Mouse (Mus musculus) natural killer cell, adult 2 months (primary cell): ENCODE results near the gene Eef1a2.

ENCODE experiments used
- DNase-seq, 2 experiments: peaks; one replicate each; pipeline ENCODE4 v3.0.0; 2022; ENCODE audit warnings: low spot score in 2 of 2

Eef1a2 gene

DNA sequence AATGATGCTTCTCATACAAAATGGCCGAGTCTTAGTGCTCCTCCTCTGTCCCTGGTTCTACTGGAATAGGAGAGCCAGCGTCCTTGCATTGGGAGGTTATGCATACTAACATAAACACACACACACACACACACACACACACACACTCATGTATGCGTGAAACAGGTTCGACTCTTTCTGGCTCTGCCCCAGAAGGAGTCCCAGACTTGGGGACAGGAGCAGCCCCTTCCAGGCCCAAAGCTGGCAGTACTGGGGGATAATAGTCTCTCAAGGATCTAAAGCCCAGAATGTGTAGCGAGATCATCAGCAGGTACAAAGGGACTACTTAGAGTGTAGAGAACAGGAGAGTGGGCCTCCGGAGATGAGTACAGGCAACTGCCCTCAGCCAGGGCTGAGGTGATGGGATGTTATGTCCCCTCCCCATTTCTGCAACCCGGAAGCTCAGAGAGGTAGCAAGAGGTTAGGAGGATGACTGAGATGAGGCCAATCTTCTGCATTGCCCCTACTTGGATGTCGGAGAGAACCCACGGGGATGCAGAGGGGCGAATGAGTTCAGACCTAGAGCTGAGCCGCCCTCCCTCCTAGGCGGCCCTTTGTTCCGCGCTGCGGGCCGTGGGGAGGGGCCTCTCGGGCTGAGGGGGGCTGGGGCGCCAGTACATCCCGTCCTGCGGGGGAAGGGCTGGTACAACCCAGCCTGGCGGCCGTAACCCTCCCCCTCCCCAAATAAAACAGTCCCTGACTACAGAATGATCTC lies 22.8 kb downstream of the Eef1a2 start:
- DNase-seq, result no peak

DNA sequence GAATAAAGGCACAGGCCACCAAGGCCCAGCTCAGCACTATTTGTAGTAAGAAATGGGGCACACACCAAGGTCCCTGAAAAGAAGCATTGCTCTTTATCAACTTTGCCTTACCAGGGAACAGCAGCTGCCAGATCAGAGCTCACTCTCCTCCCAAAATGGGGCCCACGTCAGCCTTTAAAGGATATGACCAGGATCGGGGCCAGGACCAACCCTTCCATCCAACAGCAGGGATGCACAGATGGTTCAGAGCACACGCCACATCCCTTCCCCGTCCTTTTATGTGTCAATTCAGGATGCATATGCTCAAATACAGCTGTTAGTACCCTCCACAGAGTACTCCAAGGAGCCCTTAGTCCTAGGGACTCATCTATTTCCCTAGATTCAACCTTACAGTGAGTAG lies 26.6 kb downstream of the Eef1a2 start:
- DNase-seq, result no peak

DNA sequence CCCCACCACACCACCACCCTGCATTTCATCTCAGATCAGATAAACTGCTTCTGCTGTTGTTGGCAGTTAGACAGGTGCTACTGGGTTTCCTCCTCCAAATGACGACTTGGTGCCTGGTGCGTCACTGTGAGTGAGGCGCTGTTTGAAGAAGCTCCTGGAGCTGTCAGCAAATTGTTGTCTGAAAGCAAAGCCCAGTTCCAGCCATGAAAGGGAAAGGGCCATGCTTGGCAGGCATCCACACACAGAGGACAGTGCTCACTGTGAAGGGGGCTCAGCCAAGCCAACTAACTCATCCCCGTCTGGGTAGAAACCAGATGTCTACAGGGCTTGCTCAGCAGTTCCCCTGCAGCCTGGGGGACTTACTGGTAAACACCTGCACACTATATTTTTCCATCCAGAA lies 27.9 kb downstream of the Eef1a2 start:
- no peak for DNase-seq

DNA sequence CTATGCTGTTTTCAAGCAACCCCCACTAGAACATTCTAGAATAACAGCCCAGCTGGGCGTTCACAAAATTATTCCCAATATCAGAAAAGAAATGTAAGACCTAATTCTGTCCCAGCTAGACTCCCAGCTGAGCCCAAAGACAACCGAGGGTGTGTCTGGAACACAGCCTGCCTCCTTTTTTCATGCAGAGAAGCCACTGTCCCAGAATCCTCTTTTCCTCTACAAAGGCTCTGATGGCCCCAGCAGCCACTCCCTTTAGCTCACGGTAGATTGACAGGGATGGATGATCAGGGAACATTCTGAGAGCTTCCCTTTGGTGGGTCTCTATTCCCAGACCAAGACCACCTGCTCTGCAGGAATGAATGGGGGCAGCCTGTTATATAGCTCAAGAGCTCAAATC lies 29.0 kb downstream of the Eef1a2 start:
- no peak for DNase-seq

DNA sequence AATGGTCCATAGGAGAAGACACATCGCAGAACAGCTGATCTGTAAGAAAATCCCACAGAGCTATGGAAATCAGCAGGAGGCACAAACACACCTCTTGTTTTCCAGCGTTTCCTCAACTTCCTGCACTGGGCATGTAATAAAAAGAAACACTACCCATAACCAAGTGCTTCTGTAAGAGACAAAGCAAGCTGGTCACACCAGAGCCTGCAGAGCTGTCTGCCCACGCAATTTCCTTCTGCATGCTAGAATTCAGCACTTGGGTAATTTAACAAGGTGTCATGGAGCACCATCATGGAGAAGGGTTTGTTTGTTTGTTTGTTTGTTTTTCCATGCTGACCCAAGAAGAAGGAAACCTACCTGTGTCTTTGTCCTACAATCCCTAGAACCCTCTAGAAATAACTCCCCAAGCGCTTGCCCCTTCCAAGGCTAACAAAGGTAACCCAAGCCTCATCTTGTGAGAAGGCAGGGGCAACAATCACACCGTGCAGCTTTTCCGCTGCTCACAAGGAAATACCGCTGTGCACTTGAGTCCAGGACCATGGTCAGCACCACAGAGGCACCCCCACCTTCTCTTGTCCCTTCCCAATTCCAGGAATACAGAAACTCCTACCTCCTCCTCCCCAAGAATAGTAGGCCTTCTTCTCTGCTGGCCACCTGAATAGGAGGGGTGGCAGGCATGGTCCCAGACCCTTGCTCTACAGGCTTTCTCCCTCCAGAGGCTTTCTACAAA lies 30.9 kb downstream of the Eef1a2 start:
- no peak for DNase-seq

DNA sequence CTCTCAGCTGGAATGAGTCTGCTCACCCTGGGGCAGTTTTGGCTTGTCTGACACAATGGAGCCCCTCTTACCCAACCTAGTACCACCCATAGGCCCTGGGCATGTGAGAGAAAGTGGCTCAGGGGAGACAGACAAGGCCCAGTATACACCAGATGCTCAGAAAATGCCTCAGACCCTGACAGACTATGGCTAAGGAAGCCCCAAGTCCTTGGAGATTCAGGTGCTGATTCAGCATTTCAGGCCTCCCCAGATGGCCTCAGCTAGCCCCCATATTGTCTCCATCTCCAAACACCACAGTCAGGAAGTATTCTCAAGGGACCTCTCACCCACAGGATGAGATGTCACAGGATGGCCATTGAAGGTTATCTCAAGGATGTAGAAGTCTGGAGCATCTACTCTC lies 34.2 kb downstream of the Eef1a2 start:
- no peak for DNase-seq

DNA sequence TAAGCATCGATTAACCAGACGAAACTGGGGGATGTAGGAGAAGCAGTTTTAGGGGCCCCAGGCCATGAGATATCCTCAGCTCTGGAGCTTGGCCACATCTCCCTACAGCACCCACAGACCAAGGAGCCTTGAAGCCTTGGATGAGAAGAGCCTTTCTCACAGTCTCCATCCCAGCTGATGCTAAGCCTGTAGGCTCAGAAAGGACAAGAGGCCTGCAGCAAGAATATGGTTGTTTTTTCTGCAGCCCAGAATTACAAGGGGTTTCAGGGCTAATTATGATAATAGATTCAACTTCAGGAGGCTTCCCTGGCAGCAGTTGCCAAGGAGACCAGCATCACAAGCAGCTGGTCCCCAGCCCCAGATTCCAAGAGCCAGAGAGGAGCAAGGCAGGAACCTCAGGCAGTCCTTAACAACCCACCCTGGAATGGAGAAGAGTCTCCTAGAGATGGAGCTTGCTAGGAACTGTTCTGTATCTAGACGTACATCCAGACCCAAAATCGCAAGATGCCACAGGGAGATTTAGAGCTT lies 35.8 kb downstream of the Eef1a2 start:
- no peak for DNase-seq

DNA sequence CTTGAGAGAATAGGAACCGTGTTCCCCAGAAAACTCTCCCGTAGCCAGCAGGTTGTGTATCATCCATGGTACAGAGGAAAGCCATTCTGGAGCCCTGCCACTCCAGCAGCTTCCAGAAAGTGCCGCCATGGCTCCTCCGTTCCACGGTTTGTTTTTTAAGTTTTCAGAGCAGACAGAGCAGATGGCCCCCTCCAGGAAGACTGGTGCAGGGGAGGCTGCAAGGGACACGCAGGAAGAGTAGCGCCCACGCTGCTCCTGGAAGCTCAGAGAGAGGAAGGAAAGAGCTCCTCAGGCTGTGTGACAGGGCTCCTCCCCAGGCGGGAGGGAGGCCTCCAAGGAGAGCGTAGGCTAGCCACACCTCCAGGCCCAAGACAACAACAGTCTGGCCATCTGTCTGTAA lies 36.9 kb downstream of the Eef1a2 start:
- DNase-seq, result no peak

DNA sequence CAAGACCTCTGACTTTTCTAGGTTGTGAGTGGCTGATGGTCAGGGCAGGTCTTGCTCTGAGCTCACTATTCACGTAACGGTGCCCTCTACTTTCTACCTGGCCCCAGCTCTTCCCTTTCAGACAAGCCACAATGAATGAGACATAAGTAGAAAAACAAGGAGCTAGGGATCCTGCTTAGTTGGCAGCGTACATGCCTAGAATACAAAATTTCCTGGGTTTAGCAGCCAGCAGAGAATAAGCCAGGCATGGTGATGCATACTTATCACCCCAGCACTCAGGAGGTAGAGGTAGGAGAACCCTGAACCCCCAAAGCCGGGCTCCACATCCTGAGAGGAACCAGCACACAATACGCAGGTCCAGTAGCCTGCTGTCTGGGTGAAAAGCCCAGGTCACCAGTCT lies 40.4 kb downstream of the Eef1a2 start:
- no peak for DNase-seq

DNA sequence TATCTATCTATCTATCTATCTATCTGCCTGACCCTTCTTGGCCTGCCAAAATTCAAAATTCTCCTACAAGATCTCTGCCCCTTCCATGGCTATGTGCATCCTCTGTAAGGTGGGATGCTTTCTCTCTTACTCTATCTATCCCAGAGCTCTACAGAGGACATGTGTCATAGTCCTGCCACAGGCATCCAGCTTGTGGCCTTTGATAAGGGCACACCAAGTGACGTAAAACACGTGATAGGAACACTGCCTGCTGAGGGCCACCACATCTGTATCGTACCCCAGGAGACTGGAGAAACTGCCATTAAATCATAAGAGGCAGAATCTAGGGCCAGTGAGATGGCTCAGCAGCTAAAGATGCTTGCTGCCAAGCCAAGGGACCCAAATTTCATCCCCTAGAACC lies 41.4 kb downstream of the Eef1a2 start:
- no peak for DNase-seq

DNA sequence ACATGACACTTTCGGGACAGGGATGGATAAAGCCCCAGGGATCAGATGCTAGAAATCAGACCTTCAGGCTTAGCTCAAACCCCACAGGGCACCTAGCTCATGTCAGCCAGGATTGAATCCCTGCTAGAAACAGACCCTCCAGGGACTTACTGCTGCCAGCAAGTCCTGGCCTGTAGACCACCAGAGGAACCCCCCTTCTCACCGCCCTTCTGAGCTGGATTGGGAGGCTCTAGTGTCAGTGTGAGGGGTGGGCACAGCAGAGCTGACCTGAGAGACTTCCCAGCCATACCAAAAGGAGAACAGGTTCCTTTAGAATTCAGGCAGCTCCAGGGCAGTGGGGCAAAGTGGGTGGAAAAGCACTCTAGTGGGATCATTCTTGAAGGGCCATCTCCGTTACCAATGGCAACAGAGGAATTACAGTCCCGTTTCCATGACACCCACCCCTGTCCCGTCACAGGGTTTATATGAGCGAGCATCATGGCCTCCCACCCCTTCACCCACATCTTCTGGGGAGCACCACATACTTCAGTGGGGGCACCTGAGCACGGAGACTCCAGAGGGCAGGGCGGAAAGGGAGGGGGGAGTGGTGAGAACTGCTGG lies 43.0 kb downstream of the Eef1a2 start:
- DNase-seq, result no peak

DNA sequence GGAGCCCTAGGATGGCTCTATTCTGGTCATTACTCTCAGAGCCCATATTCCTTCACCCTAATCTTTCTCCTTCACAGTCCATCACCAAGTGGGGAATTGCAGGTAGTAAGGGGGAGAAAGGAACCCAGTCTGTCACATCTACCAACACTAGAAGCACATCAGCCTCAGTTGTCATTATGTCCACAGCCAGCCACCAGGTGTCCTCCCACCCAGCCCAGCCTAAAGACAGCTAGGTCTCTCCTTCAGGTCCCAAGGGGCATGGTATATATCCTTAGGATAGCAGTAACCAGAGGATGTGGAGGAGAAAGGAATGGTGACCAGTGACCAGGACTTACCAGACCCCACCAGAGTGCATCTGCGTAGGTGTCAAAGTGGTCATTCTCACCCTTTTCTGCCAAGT lies 45.1 kb downstream of the Eef1a2 start:
- DNase-seq, result no peak

DNA sequence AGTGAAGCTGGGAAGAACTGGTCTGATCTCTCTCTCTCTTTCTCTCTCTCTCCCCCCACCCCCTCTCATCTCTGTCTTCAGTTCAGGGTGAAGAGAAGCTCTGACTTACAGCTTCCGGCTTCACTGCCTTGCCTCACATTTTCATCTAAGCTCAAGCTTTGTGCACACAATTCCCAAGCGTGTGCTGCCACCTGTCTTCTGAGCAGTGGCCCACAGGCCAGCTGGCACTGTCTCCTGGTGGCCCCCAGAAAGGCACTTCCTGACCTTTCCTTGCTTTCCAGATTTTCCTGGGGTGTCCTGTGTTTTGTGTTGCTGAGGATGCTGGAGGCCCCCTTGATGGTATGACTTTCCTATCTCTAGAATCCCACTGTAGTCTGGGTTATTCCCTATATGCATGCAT lies 52.7 kb downstream of the Eef1a2 start:
- DNase-seq, result no peak

DNA sequence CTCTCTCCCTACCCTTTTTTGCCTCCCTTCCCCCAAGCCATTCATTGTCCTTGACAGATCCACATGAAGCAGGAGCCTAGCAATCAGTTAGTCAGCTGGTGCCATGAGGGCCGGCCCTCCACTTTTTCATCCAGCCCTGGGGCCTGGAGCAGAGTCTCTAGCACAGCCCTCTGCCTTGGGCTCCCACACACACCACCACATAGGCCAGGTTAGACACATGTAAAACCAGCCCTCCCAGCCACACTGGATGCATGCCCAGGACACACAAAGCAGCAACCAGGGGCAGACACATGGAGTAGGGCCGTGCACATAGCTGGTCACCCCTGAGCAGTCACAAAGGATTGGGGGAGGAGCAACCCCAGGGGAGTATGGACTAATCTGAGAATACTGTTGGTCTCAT lies 54.7 kb downstream of the Eef1a2 start:
- DNase-seq, result no peak

DNA sequence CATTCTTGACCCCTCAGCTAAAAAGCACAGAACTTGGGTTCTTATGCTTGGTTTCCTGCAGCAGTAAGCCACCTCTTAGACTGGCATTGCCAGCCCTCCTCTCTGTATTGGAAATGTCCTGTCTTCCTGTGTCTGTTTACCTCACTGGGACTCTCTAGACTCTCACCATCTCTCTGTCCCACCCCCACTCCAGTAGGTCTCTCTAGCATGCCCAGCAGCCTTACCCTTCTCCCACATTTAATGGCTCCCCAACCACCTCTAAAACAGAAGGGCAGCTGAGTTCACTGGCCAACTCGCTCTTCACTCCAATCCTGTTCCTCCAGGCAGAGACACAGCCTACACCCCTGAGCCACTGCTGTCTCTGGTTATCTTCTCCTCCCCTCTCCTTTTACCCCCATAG lies 55.2 kb downstream of the Eef1a2 start:
- DNase-seq, result no peak

DNA sequence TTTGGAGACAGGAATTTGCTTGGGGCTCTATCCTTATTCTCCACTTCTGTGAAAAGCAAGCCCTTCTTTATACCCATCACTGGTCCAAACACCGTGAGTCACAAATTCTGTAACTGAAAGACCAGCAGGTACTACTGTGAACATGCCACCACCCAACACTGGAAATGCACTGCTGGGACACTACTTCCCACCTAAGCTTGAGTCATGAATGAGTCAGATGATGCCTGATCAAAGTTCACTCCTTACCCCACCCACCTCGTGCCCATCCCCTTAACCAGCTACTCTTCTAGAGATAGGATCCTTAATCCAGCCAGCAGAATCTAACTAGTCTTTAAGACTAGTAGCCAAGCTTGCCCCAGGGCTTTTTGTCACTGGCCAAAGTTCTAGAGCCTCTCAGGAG lies 56.7 kb downstream of the Eef1a2 start:
- DNase-seq, result no peak
